In the genomic region with DNA sequence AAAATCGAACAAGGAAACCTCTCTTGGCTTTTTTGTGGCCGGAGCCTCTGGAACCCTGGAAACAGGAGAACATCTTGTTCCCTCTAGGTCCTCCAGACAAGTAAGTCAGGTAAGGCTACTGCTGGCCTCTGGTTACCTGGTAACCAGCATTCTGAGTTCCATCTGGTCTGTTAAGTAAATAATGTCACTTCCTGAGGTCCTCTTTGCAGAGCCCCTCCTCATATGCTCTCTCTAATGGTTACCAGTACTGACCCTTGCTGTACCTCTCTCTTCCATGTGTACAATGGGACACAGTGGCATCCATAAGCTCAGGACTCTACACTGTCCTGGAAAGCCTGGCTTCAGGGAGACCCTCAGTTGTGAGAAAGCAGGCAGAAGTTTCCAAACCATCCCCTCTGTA, we compare ENCODE assay signal across 19 mouse cellular contexts. TPM values are rescaled to one million over a fixed set of nuclear protein-coding genes. Genes with fewer than 3 reads are reported as not detected.
"Had no signal": no experiment of that assay in that cellular context is flagged by ENCODE, and none has a peak within 500 bp of the region (broad histone marks: within the 10 kb centered on the region; RNA-seq: fewer than 3 reads in every experiment).

Gene Gm6309, minus strand, starts transcription at position 101 of the 400 bp plus-strand sequence.

RNA-seq across cellular contexts. Expression of gene Gm6309, which starts in this region (rescaled TPM):
- polyA plus RNA-seq: cerebellum, adult 2 months; cortical plate, adult 2 months; embryonic facial prominence, embryonic 10.5 days; embryonic facial prominence, embryonic 11.5 days; embryonic facial prominence, embryonic 12.5 days; embryonic facial prominence, embryonic 13.5 days; embryonic facial prominence, embryonic 14.5 days; embryonic facial prominence, embryonic 15.5 days; erythroblast, embryonic 14.5 days; forebrain, embryonic 10.5 days; forebrain, embryonic 12.5 days; forebrain, embryonic 13.5 days; forebrain, embryonic 14.5 days; forebrain, embryonic 15.5 days; forebrain, embryonic 16.5 days; forebrain, postnatal 0 days; frontal cortex, adult 2 months; gonadal fat pad, adult 2 months; heart, adult 2 months had no signal
